Mouse (Mus musculus) limb, embryonic 14.5 days (tissue): ENCODE measurements around the gene Kcnh1. TPM values are rescaled to one million over a fixed set of nuclear protein-coding genes. Genes with fewer than 3 reads are reported as not detected.

Experiments
- ATAC-seq: fragments of 200-750 bp; cut with Nextera tagmentation; 2 replicates; pipeline ENCODE4 v1.8.0; 2017; ENCODE audit warnings: low read depth, moderate number of reproducible peaks, moderate TSS enrichment; ENCODE audit not compliant: low FRiP score
- DNase-seq: peaks from one replicate; pipeline ENCODE4 v3.0.0-alpha.2; 2015; ENCODE audit warnings: low spot score
- H3K27ac ChIP-seq: fragments of 300-500 bp; sonication (generic); replicated peaks from 2 replicates; pipeline ENCODE4 v1.5.1; 2014; ENCODE audit warnings: low read depth, mild to moderate bottlenecking, low read length, moderate library complexity, mixed read lengths
- H3K27me3 ChIP-seq: fragments of 300-500 bp; sonication (generic); 2 replicates; pipeline ENCODE4 v1.6.1; 2014; ENCODE audit warnings: low read length, mixed read lengths; ENCODE audit not compliant: control insufficient read depth, insufficient read depth
- H3K36me3 ChIP-seq: fragments of 300-500 bp; sonication (generic); 2 replicates; pipeline ENCODE4 v1.6.1; 2014; ENCODE audit warnings: mild to moderate bottlenecking, low read length, moderate library complexity, mixed read lengths; ENCODE audit not compliant: control insufficient read depth, insufficient read depth
- H3K4me1 ChIP-seq: fragments of 300-500 bp; sonication (generic); 2 replicates; pipeline ENCODE4 v1.6.1; 2014; ENCODE audit warnings: antibody characterized with exemption, low read length, mixed read lengths; ENCODE audit not compliant: control insufficient read depth, insufficient read depth
- H3K4me2 ChIP-seq: fragments of 300-500 bp; sonication (generic); replicated peaks from 2 replicates; pipeline ENCODE4 v1.6.1; 2014; ENCODE audit warnings: low read depth, mild to moderate bottlenecking, low read length, moderate library complexity; ENCODE audit not compliant: severe bottlenecking
- H3K4me3 ChIP-seq: fragments of 300-500 bp; sonication (generic); replicated peaks from 2 replicates; pipeline ENCODE4 v1.5.1; 2014; ENCODE audit warnings: low read length
- H3K9ac ChIP-seq: fragments of 300-500 bp; sonication (generic); 2 replicates; pipeline ENCODE4 v1.6.1; 2014; ENCODE audit warnings: mild to moderate bottlenecking, low read depth, low read length, moderate library complexity; ENCODE audit not compliant: severe bottlenecking
- H3K9me3 ChIP-seq: fragments of 300-500 bp; sonication (generic); 2 replicates; pipeline ENCODE4 v1.6.1; 2016; ENCODE audit warnings: low read length; ENCODE audit not compliant: control insufficient read depth
- POLR2A ChIP-seq: fragments of 200-500 bp; IDR thresholded peaks from 2 replicates; pipeline ENCODE4 v1.8.0; 2012; ENCODE audit warnings: inconsistent platforms, mild to moderate bottlenecking, moderate library complexity, borderline replicate concordance; ENCODE audit not compliant: insufficient read depth, insufficient read length; ENCODE audit errors: extremely low read depth
- WGBS: fragments of 180-500 bp; shearing (Covaris S2); extraction: QIAGEN DNeasy Blood & Tissue Kit; methylation state at CpG from one replicate; pipeline ENCODE4 v1.1.7; 2014; 5-methylcytosine and 5-hydroxymethylcytosine counted together
- polyA plus RNA-seq, 2 experiments: library from polyadenylated mRNA; depleted of rRNA in 1 of 2; stranded (reverse) in 1 of 2; unstranded in 1 of 2; fragments of >200 nt; fragmentation: Nextera tagmentation in 1 of 2; extraction: Ambion mirVana in 1 of 2; gene quantifications; 2 replicates each; pipeline versions ENCODE4 v1.2.1 to v1.2.3; 2012 to 2014

Kcnh1 gene
- polyA plus RNA-seq, 2 experiments, result 0.30 to 0.63 TPM

DNA sequence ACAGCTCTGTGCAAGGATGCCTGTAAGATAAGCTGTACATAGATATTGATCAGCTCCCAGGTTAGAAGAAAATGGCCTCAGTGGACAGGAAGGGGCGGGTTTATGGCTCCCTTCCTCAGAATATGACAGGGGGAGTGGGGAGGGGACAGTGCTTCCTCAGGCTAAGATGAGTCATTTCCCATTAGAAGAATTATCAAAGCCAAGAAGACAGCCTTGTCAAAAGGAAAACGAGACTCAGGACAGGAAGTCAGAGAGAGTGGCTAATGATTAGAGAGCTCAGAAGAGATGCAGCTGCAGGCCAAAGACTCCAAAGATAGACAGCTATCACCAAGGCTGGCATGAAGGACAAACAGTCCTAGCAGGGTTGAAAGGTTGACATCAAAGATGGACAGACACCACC lies 341.6 kb downstream of the Kcnh1 start:
- Histone ChIP-seq H3K4me2 (no peak overlapping the region), H3K27ac (no peak overlapping the region), H3K9me3 (no peaks in the 10 kb centered on the region), H3K4me3 (no peak overlapping the region), H3K36me3 (no peaks in the 10 kb centered on the region), H3K27me3 (no peaks in the 10 kb centered on the region), H3K9ac (no peak overlapping the region), H3K4me1 (no peaks in the 10 kb centered on the region)
- 54% methylated on average over 2 of the region's 2 CpGs for WGBS
- TF ChIP-seq POLR2A, result no peak
- ATAC-seq (no peak), DNase-seq (no peak)

DNA sequence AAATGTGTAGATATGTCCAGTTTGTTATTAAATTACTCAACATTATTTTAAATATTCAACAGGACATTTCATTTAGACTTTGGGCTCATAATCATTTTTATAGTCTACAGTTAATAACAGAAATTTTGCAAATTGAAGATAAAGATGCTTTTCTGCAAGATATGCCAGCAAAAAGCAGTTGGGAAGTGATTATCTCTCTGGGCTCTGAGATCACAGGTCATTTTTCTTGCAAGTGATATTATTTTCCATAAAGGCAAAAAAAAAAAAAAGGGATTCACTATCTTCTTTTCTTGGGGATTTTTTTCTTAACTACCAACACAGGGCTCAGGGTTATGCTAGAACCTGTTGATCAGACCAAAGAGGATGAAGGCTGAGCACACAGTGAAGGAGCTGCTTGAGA lies 342.4 kb downstream of the Kcnh1 start:
- no peak for TF ChIP-seq POLR2A
- H3K9me3 ChIP-seq, result no peaks in the 10 kb centered on the region
- H3K4me3 ChIP-seq, result no peak overlapping the region
- no peaks in the 10 kb centered on the region for H3K36me3 ChIP-seq
- H3K27ac ChIP-seq, result no peak overlapping the region
- no peak for ATAC-seq
- no peak overlapping the region for H3K4me2 ChIP-seq
- no peaks in the 10 kb centered on the region for H3K27me3 ChIP-seq
- DNase-seq, result no peak
- no peaks in the 10 kb centered on the region for H3K4me1 ChIP-seq
- no peak overlapping the region for H3K9ac ChIP-seq

DNA sequence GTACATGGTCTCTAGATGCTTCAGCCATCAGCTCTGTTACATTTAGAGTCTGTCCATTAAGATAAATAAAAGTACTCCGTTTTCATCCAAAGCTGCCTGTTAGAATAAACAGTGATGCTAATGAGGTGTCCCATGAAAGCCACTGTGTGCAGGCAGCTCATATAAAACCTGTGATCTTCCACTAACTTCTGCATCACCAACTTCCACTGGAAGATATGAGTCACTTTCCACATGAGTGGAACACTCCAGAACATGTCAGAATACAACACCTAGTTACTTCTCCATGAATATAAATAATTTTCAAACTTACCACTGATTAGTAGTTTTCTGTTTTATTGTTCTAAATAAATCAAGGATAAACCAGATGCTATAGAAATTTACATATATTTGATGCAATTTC lies 345.9 kb downstream of the Kcnh1 start:
- ATAC-seq (no peak), DNase-seq (no peak)
- TF ChIP-seq POLR2A, result no peak
- no peak overlapping the region for H3K4me3 ChIP-seq
- no peaks in the 10 kb centered on the region for H3K36me3 ChIP-seq
- no peaks in the 10 kb centered on the region for H3K27me3 ChIP-seq
- 56% methylated on average over 1 of the region's 1 CpGs for WGBS
- no peaks in the 10 kb centered on the region for H3K9me3 ChIP-seq
- no peaks in the 10 kb centered on the region for H3K4me1 ChIP-seq
- H3K4me2 ChIP-seq, result no peak overlapping the region
- H3K9ac ChIP-seq, result no peak overlapping the region
- no peak overlapping the region for H3K27ac ChIP-seq

GRCm38 (mm10) chr1:192537169-192537568 lies 346.6 kb downstream of the Kcnh1 start:
- no peak for TF ChIP-seq POLR2A
- Histone ChIP-seq H3K27me3 (no peaks in the 10 kb centered on the region), H3K4me3 (no peak overlapping the region), H3K36me3 (no peaks in the 10 kb centered on the region), H3K4me1 (no peaks in the 10 kb centered on the region), H3K9ac (no peak overlapping the region), H3K4me2 (no peak overlapping the region), H3K27ac (no peak overlapping the region), H3K9me3 (no peaks in the 10 kb centered on the region)
- DNase-seq, result no peak
- no peak for ATAC-seq
- WGBS, result 50% methylated on average over 7 of the region's 7 CpGs

DNA sequence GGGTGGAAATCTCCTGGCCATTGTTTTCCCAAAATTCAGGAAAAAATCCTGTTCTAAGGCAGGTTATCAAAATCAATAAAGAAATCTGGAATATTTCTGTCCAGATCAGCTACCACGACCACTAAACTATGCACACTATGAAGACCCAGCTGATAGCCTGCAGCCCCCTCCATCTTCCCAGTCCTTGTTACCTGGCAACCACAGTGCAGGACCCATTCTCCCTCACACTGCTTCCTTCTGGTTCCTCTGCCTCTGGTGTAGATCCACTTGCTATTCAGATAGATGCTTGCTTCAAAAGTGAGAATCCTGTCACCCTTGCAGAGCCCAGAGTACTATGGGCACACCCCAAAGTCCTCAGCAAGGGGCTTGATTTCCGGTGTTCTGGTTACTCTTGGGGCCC lies 351.5 kb downstream of the Kcnh1 start:
- H3K36me3 ChIP-seq, result no peaks in the 10 kb centered on the region
- no peaks in the 10 kb centered on the region for H3K4me1 ChIP-seq
- H3K9ac ChIP-seq, result no peak overlapping the region
- 87% methylated on average over 2 of the region's 2 CpGs for WGBS
- no peak overlapping the region for H3K27ac ChIP-seq
- DNase-seq (no peak), ATAC-seq (no peak)
- no peak for TF ChIP-seq POLR2A
- H3K4me2 ChIP-seq, result no peak overlapping the region
- H3K9me3 ChIP-seq, result no peaks in the 10 kb centered on the region
- H3K4me3 ChIP-seq, result no peak overlapping the region
- H3K27me3 ChIP-seq, result no peaks in the 10 kb centered on the region

- no peaks in the 10 kb centered on the region for H3K9me3 ChIP-seq
- 84% methylated on average over 4 of the region's 4 CpGs for WGBS
- ATAC-seq, result no peak
- H3K4me1 ChIP-seq, result no peaks in the 10 kb centered on the region
- no peak for DNase-seq
- H3K4me3 ChIP-seq, result no peak overlapping the region
- TF ChIP-seq POLR2A, result no peak
- H3K36me3 ChIP-seq, result no peaks in the 10 kb centered on the region
- H3K27me3 ChIP-seq, result no peaks in the 10 kb centered on the region
- no peak overlapping the region for H3K9ac ChIP-seq
- H3K27ac ChIP-seq, result no peak overlapping the region
- H3K4me2 ChIP-seq, result no peak overlapping the region
Observed at GRCm38 (mm10) chr1:192543686-192544085, 353.1 kb downstream of the Kcnh1 start.
